Mouse (Mus musculus) E14TG2a.4 (cell line): ENCODE measurements around the gene Stac3.
A peak's percentile ranks its signal among the peaks of the same experiment; 100 is the strongest.

Source experiments
- H3K27me3 ChIP-seq: 2 replicates; pipeline ENCODE4 v1.6.1; 2014; ENCODE audit warnings: low read length, control low read depth; ENCODE audit not compliant: insufficient read depth
- H3K36me3 ChIP-seq: 2 replicates; pipeline ENCODE4 v1.6.1; 2014; ENCODE audit warnings: low read length, control low read depth; ENCODE audit not compliant: insufficient read depth
- H3K4me1 ChIP-seq: replicated peaks from 2 replicates; pipeline ENCODE4 v1.6.1; 2014; ENCODE audit warnings: low read depth, low read length, control low read depth
- H3K4me3 ChIP-seq: replicated peaks from 2 replicates; pipeline ENCODE4 v1.5.1; 2014; ENCODE audit warnings: mild to moderate bottlenecking, low read length
- H3K9me3 ChIP-seq: 2 replicates; pipeline ENCODE4 v1.6.1; 2014; ENCODE audit warnings: low read length, control low read depth
- CTCF ChIP-seq: conservative IDR thresholded peaks from 2 replicates; pipeline ENCODE4 v1.5.1; 2014; ENCODE audit warnings: low read length
- NANOG ChIP-seq: IDR thresholded peaks from 2 replicates; pipeline ENCODE4 v1.6.1; 2014; ENCODE audit warnings: borderline replicate concordance, low read length, mixed read lengths
- POU5F1 ChIP-seq: IDR thresholded peaks from 2 replicates; pipeline ENCODE4 v1.6.1; 2014; ENCODE audit warnings: low read length, borderline replicate concordance

The Stac3 gene

GRCm38 (mm10) chr10:127527481-127527880 is 26.0 kb downstream of the Stac3 start:
- peaks cover 90% of the 10 kb centered on the region for H3K27me3 ChIP-seq
- peaks cover 93% of the 10 kb centered on the region for H3K4me1 ChIP-seq
- no peaks in the 10 kb centered on the region for H3K36me3 ChIP-seq
- TF ChIP-seq CTCF (no peak), POU5F1 (no peak), NANOG (no peak)
- peak overlapping the region; percentile 69; the same call in 1 of the 2 replicates for H3K4me3 ChIP-seq
- H3K9me3 ChIP-seq = no peaks in the 10 kb centered on the region

- H3K9me3 ChIP-seq = no peaks in the 10 kb centered on the region
- peaks cover 98% of the 10 kb centered on the region for H3K27me3 ChIP-seq
- no peaks in the 10 kb centered on the region for H3K36me3 ChIP-seq
- H3K4me1 ChIP-seq = peaks cover 93% of the 10 kb centered on the region
- no peak for TF ChIP-seq NANOG
- H3K4me3 ChIP-seq = peak overlapping the region; percentile 48
Observed at GRCm38 (mm10) chr10:127530945-127531344, 29.5 kb downstream of the Stac3 start.

GRCm38 (mm10) chr10:127531548-127531947 is 30.1 kb downstream of the Stac3 start:
- TF ChIP-seq CTCF = no peak
- no peak for TF ChIP-seq POU5F1
- TF ChIP-seq NANOG = no peak
- H3K4me3 ChIP-seq = peak overlapping the region; percentile 48
- no peaks in the 10 kb centered on the region for H3K9me3 ChIP-seq
- peaks cover 98% of the 10 kb centered on the region for H3K27me3 ChIP-seq
- H3K36me3 ChIP-seq = no peaks in the 10 kb centered on the region
- peaks cover 93% of the 10 kb centered on the region for H3K4me1 ChIP-seq

- H3K4me1 ChIP-seq = peaks cover 91% of the 10 kb centered on the region
- H3K9me3 ChIP-seq = no peaks in the 10 kb centered on the region
- TF ChIP-seq CTCF (no peak), POU5F1 (no peak), NANOG (no peak)
Observed at GRCm38 (mm10) chr10:127534036-127534928, 32.8 kb downstream of the Stac3 start, which contains the start of gene Nxph4. Gene Nxph4, minus strand, starts transcription at chr10:127534559.

GRCm38 (mm10) chr10:127534929-127535384 is 33.5 kb downstream of the Stac3 start:
- TF ChIP-seq CTCF = no peak
- no peak for TF ChIP-seq NANOG
- TF ChIP-seq POU5F1 = no peak

More at GRCm38 (mm10) chr10:127534036-127534928, 32.8 kb downstream of the Stac3 start, which contains the start of gene Nxph4:
- H3K36me3 ChIP-seq = peaks cover 10% of the 10 kb centered on the region; the same call in 1 of the 2 replicates
- H3K4me3 ChIP-seq = peak within 1 kb of the TSS; percentile 83
- H3K27me3 ChIP-seq = peaks cover 73% of the 10 kb centered on the region

GRCm38 (mm10) chr10:127536586-127537314 is 35.3 kb downstream of the Stac3 start:
- peaks cover 88% of the 10 kb centered on the region for H3K4me1 ChIP-seq
- peaks cover 49% of the 10 kb centered on the region for H3K27me3 ChIP-seq
- TF ChIP-seq NANOG (no peak), POU5F1 (no peak), CTCF (no peak; the same call in 1 of the 2 replicates)
- no peak overlapping the region for H3K4me3 ChIP-seq
- H3K9me3 ChIP-seq = no peaks in the 10 kb centered on the region
- peaks cover 25% of the 10 kb centered on the region for H3K36me3 ChIP-seq

More at GRCm38 (mm10) chr10:127534929-127535384, 33.5 kb downstream of the Stac3 start:
- peaks cover 66% of the 10 kb centered on the region for H3K27me3 ChIP-seq
- H3K36me3 ChIP-seq = peaks cover 13% of the 10 kb centered on the region; the same call in 1 of the 2 replicates
- no peaks in the 10 kb centered on the region for H3K9me3 ChIP-seq
- peak overlapping the region; percentile 83 for H3K4me3 ChIP-seq
- H3K4me1 ChIP-seq = peaks cover 91% of the 10 kb centered on the region

- peaks cover 44% of the 10 kb centered on the region for H3K27me3 ChIP-seq
- H3K4me3 ChIP-seq = no peak overlapping the region; the same call in none of the 2 replicates
- peaks cover 84% of the 10 kb centered on the region for H3K4me1 ChIP-seq
- H3K9me3 ChIP-seq = no peaks in the 10 kb centered on the region
- TF ChIP-seq CTCF (peak; percentile 97), NANOG (no peak), POU5F1 (no peak)
- H3K36me3 ChIP-seq = peaks cover 35% of the 10 kb centered on the region
Observed at GRCm38 (mm10) chr10:127537854-127538583, 36.5 kb downstream of the Stac3 start.

GRCm38 (mm10) chr10:127541510-127541909 is 40.0 kb downstream of the Stac3 start:
- Histone ChIP-seq H3K27me3 (peaks cover 10% of the 10 kb centered on the region; the same call in 1 of the 2 replicates), H3K4me1 (peaks cover 69% of the 10 kb centered on the region), H3K36me3 (peaks cover 61% of the 10 kb centered on the region), H3K4me3 (no peak overlapping the region), H3K9me3 (no peaks in the 10 kb centered on the region)
- TF ChIP-seq POU5F1 = no peak
- TF ChIP-seq NANOG = no peak
- no peak for TF ChIP-seq CTCF
